Mouse (Mus musculus) hindbrain, embryonic 12.5 days (tissue): ENCODE results near the gene Slc25a39. TPM values are rescaled to one million over a fixed set of nuclear protein-coding genes. Genes with fewer than 3 reads are reported as not detected.
"Not testable (repeated sequence)": the region's sequence is repeated elsewhere in the genome, so short reads cannot be mapped to it uniquely, and the experiment has no call there.

Source experiments
- ATAC-seq: fragments of 200-750 bp; cut with Nextera tagmentation; 2 replicates; pipeline ENCODE4 v1.8.0; 2017; ENCODE audit warnings: moderate TSS enrichment; ENCODE audit not compliant: low FRiP score
- H3K27ac ChIP-seq: fragments of 300-500 bp; sonication (generic); 2 replicates; pipeline ENCODE4 v1.5.1; 2016; ENCODE audit warnings: mild to moderate bottlenecking
- H3K27me3 ChIP-seq: fragments of 300-500 bp; sonication (generic); 2 replicates; pipeline ENCODE4 v1.6.1; 2016; ENCODE audit warnings: mild to moderate bottlenecking
- H3K36me3 ChIP-seq: fragments of 300-500 bp; sonication (generic); 2 replicates; pipeline ENCODE4 v1.6.1; 2016; ENCODE audit warnings: mild to moderate bottlenecking
- H3K4me1 ChIP-seq: fragments of 300-500 bp; sonication (generic); 2 replicates; pipeline ENCODE4 v1.6.1; 2016
- H3K4me2 ChIP-seq: fragments of 300-500 bp; sonication (generic); replicated peaks from 2 replicates; pipeline ENCODE4 v1.6.1; 2016; ENCODE audit warnings: mild to moderate bottlenecking
- H3K4me3 ChIP-seq: fragments of 300-500 bp; sonication (generic); 2 replicates; pipeline ENCODE4 v1.5.1; 2016; ENCODE audit warnings: mild to moderate bottlenecking
- H3K9ac ChIP-seq: fragments of 300-500 bp; sonication (generic); 2 replicates; pipeline ENCODE4 v1.6.1; 2016; ENCODE audit warnings: mild to moderate bottlenecking, moderate library complexity
- H3K9me3 ChIP-seq: fragments of 300-500 bp; sonication (generic); replicated peaks from 2 replicates; pipeline ENCODE4 v1.6.1; 2016; ENCODE audit warnings: mild to moderate bottlenecking
- WGBS: fragments of 180-500 bp; shearing (Covaris S2); methylation state at CpG from one replicate; pipeline ENCODE4 v1.1.7; 2016; 5-methylcytosine and 5-hydroxymethylcytosine counted together
- polyA plus RNA-seq: library from polyadenylated mRNA; unstranded; fragments of >200 nt; fragmentation: Nextera tagmentation; extraction: Ambion mirVana; gene quantifications from 2 replicates; pipeline ENCODE4 v1.2.1, GENCODE M21; 2016

Gene Slc25a39
- polyA plus RNA-seq, 1 experiment from 2014 or later = 157 TPM

- H3K27me3 ChIP-seq = peaks cover 34% of the 10 kb centered on the region
- H3K36me3 ChIP-seq = peaks cover 18% of the 10 kb centered on the region
- ATAC-seq = no peak
- peak overlapping the region; percentile 62 for H3K4me2 ChIP-seq
- peaks cover 83% of the 10 kb centered on the region for H3K4me1 ChIP-seq
- peak overlapping the region; percentile 45; the same call in 1 of the 2 replicates for H3K9ac ChIP-seq
- WGBS = 70% methylated on average over 7 of the region's 7 CpGs
- H3K9me3 ChIP-seq = no peaks in the 10 kb centered on the region
- H3K4me3 ChIP-seq = peak overlapping the region; percentile 76
- peak overlapping the region; percentile 95; the same call in 1 of the 2 replicates for H3K27ac ChIP-seq
Measured at GRCm38 (mm10) chr11:102396671-102397141, 11.0 kb downstream of the Slc25a39 start.

- H3K27ac ChIP-seq = peak overlapping the region; percentile 95; the same call in 1 of the 2 replicates
- 65% methylated on average over 6 of the region's 6 CpGs for WGBS
- no peak for ATAC-seq
- H3K9ac ChIP-seq = peak overlapping the region; percentile 87
- H3K36me3 ChIP-seq = peaks cover 14% of the 10 kb centered on the region
- H3K4me1 ChIP-seq = peaks cover 80% of the 10 kb centered on the region
- peaks cover 34% of the 10 kb centered on the region for H3K27me3 ChIP-seq
- H3K4me2 ChIP-seq = peak overlapping the region; percentile 62
- no peaks in the 10 kb centered on the region for H3K9me3 ChIP-seq
- H3K4me3 ChIP-seq = peak overlapping the region; percentile 76
Measured at GRCm38 (mm10) chr11:102396263-102396662, 11.5 kb downstream of the Slc25a39 start.

- Histone ChIP-seq H3K9ac (peak overlapping the region; percentile 87), H3K36me3 (peaks cover 4% of the 10 kb centered on the region; the same call in 1 of the 2 replicates), H3K4me1 (peaks cover 74% of the 10 kb centered on the region), H3K27me3 (peaks cover 29% of the 10 kb centered on the region), H3K9me3 (no peaks in the 10 kb centered on the region), H3K4me2 (peak overlapping the region; percentile 62), H3K4me3 (peak overlapping the region; percentile 76), H3K27ac (peak overlapping the region; percentile 95)
- ATAC-seq = peak; percentile 41
- 2% methylated on average over 5 of the region's 5 CpGs for WGBS
Measured at GRCm38 (mm10) chr11:102395250-102395649, 12.5 kb downstream of the Slc25a39 start.

GRCm38 (mm10) chr11:102394421-102395124, 13.2 kb downstream of the Slc25a39 start:
- WGBS = 71% methylated on average over 9 of the region's 9 CpGs
- H3K27me3 ChIP-seq = peaks cover 22% of the 10 kb centered on the region
- peak overlapping the region; percentile 87 for H3K9ac ChIP-seq
- H3K4me1 ChIP-seq = peaks cover 67% of the 10 kb centered on the region
- peak overlapping the region; percentile 95 for H3K27ac ChIP-seq
- no peaks in the 10 kb centered on the region for H3K9me3 ChIP-seq
- H3K4me3 ChIP-seq = peak overlapping the region; percentile 76
- no peak for ATAC-seq
- H3K4me2 ChIP-seq = peak overlapping the region; percentile 62
- H3K36me3 ChIP-seq = no peaks in the 10 kb centered on the region

GRCm38 (mm10) chr11:102393719-102394420, 13.9 kb downstream of the Slc25a39 start:
- peak; percentile 58 for ATAC-seq
- H3K4me3 ChIP-seq = peak overlapping the region; percentile 76
- peaks cover 15% of the 10 kb centered on the region for H3K27me3 ChIP-seq
- H3K9me3 ChIP-seq = no peaks in the 10 kb centered on the region
- peak overlapping the region; percentile 87 for H3K9ac ChIP-seq
- peaks cover 60% of the 10 kb centered on the region for H3K4me1 ChIP-seq
- WGBS = 8% methylated on average over 17 of the region's 17 CpGs
- peak overlapping the region; percentile 95 for H3K27ac ChIP-seq
- no peaks in the 10 kb centered on the region for H3K36me3 ChIP-seq
- H3K4me2 ChIP-seq = peak overlapping the region; percentile 62

GRCm38 (mm10) chr11:102393238-102393634, 14.5 kb downstream of the Slc25a39 start, which contains the start of gene Rundc3a:
Rundc3a (plus strand) TSS chr11:102393403.
- Histone ChIP-seq H3K9me3 (no peaks in the 10 kb centered on the region), H3K27ac (peak within 1 kb of the TSS; percentile 95), H3K4me2 (peak within 1 kb of the TSS; percentile 62), H3K9ac (peak within 1 kb of the TSS; percentile 87), H3K4me3 (peak within 1 kb of the TSS; percentile 76), H3K4me1 (peaks cover 55% of the 10 kb centered on the region), H3K27me3 (peaks cover 11% of the 10 kb centered on the region), H3K36me3 (no peaks in the 10 kb centered on the region)
- 0% methylated on average over 33 of the region's 34 CpGs for WGBS
- ATAC-seq = peak; percentile 90

GRCm38 (mm10) chr11:102392441-102393237, 15.1 kb downstream of the Slc25a39 start:
- Histone ChIP-seq H3K27ac (peak overlapping the region; percentile 95), H3K4me2 (peak overlapping the region; percentile 62), H3K4me3 (peak overlapping the region; percentile 76), H3K36me3 (no peaks in the 10 kb centered on the region), H3K9ac (peak overlapping the region; percentile 87), H3K27me3 (peaks cover 5% of the 10 kb centered on the region), H3K9me3 (no peaks in the 10 kb centered on the region), H3K4me1 (peaks cover 49% of the 10 kb centered on the region)
- WGBS = 18% methylated on average over 15 of the region's 15 CpGs
- ATAC-seq = peak; percentile 49

- H3K27ac ChIP-seq, H3K27me3 ChIP-seq, H3K4me2 ChIP-seq, ATAC-seq, H3K9ac ChIP-seq, H3K9me3 ChIP-seq, H3K4me3 ChIP-seq, H3K36me3 ChIP-seq: not testable (repeated sequence)
- 80% methylated on average over 4 of the region's 5 CpGs for whole genome bisulfite sequencing
- peaks cover 17% of the 10 kb centered on the region for H3K4me1 ChIP-seq
Measured at GRCm38 (mm10) chr11:102389436-102389835, 18.3 kb downstream of the Slc25a39 start.

- H3K4me1 ChIP-seq = no peaks in the 10 kb centered on the region
- H3K9ac ChIP-seq = no peak overlapping the region
- H3K4me3 ChIP-seq = no peak overlapping the region
- no peak overlapping the region for H3K27ac ChIP-seq
- no peaks in the 10 kb centered on the region for H3K36me3 ChIP-seq
- 68% methylated on average over 5 of the region's 5 CpGs for WGBS
- H3K9me3 ChIP-seq = no peaks in the 10 kb centered on the region
- no peak overlapping the region for H3K4me2 ChIP-seq
- no peak for ATAC-seq
- H3K27me3 ChIP-seq = 0 out of 2 replicates have a peak, but pooled peaks cover 4% of the 10 kb centered on the region
Measured at GRCm38 (mm10) chr11:102386121-102386520, 21.6 kb downstream of the Slc25a39 start.

- Histone ChIP-seq H3K4me2 (no peak overlapping the region), H3K9ac (no peak overlapping the region), H3K4me3 (no peak overlapping the region), H3K4me1 (no peaks in the 10 kb centered on the region), H3K27me3 (no peaks in the 10 kb centered on the region), H3K36me3 (no peaks in the 10 kb centered on the region), H3K9me3 (no peaks in the 10 kb centered on the region), H3K27ac (no peak overlapping the region)
- 63% methylated on average over 4 of the region's 4 CpGs for WGBS
- ATAC-seq = no peak
Measured at GRCm38 (mm10) chr11:102385075-102385474, 22.7 kb downstream of the Slc25a39 start.

GRCm38 (mm10) chr11:102384418-102384817, 23.3 kb downstream of the Slc25a39 start:
- H3K4me2 ChIP-seq = no peak overlapping the region
- no peak overlapping the region for H3K4me3 ChIP-seq
- no peak overlapping the region for H3K9ac ChIP-seq
- WGBS = 81% methylated on average over 2 of the region's 2 CpGs
- no peak overlapping the region for H3K27ac ChIP-seq
- no peaks in the 10 kb centered on the region for H3K27me3 ChIP-seq
- no peak for ATAC-seq
- H3K36me3 ChIP-seq = no peaks in the 10 kb centered on the region
- no peaks in the 10 kb centered on the region for H3K4me1 ChIP-seq
- H3K9me3 ChIP-seq = no peaks in the 10 kb centered on the region
